Comparison of ENCODE assay signal across 23 mouse cellular contexts in the genomic region with DNA sequence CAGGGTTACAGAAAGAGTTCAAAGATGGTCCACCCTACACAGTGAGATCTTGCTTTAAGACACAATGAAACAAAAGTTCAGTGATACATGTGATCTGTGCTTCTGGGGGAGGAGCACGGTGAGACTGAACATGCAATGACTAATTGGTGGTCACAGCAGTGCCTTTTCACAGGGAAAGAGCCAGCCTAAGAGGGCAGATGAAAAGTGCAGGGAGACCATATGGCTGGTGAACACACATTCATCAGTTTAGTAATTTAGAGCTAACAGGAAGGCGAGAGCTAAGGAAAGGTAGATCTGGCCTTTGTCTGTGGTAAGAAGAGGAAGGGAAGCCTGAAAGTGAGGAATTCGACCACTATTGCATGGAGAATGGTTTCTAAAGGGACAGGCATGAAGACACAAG.
DNase-seq lines count a peak whose midpoint lies in the region; ATAC-seq and TF ChIP-seq lines count a peak whose summit lies in the region.
"Had no signal": no experiment of that assay in that cellular context is flagged by ENCODE, and none has a peak within 500 bp of the region (broad histone marks: within the 10 kb centered on the region; RNA-seq: fewer than 3 reads in every experiment).

No protein-coding gene starts in this region.

- H3K36me3 ChIP-seq in forebrain, embryonic 16.5 days (ENCODE audit: control insufficient read depth, insufficient read depth) = peaks cover 28% of the 10 kb centered on the region
- peaks cover 54% of the 10 kb centered on the region for H3K36me3 ChIP-seq in forebrain, postnatal 0 days (ENCODE audit: insufficient read depth)
- peaks cover 53% of the 10 kb centered on the region for H3K36me3 ChIP-seq in neural tube, embryonic 13.5 days

- no peaks in the 10 kb centered on the region for H3K4me1 ChIP-seq in forebrain, embryonic 16.5 days (replicated peaks; ENCODE audit: control insufficient read depth, insufficient read depth, low read length)
- H3K4me1 ChIP-seq in forebrain, postnatal 0 days (ENCODE audit: insufficient read depth) = no peaks in the 10 kb centered on the region
- no peaks in the 10 kb centered on the region for H3K4me1 ChIP-seq in neural tube, embryonic 13.5 days (replicated peaks)
- H3K4me1 ChIP-seq: embryonic facial prominence, embryonic 12.5 days; embryonic facial prominence, embryonic 15.5 days had no signal

- H3K27ac ChIP-seq in forebrain, embryonic 16.5 days (ENCODE audit: low read length) = no peak overlapping the region
- no peak overlapping the region for H3K27ac ChIP-seq in forebrain, postnatal 0 days (ENCODE audit: low read depth, low read length)
- 0 out of 2 replicates have a peak overlapping the region, but pooled peaks have one; percentile 28 for H3K27ac ChIP-seq in neural tube, embryonic 13.5 days (replicated peaks)
- H3K27ac ChIP-seq: embryonic facial prominence, embryonic 12.5 days; embryonic facial prominence, embryonic 15.5 days; heart, adult 2 months; heart, embryonic 10.5 days; heart, embryonic 13.5 days; hindbrain, embryonic 13.5 days; hindbrain, postnatal 0 days had no signal

- WGBS in forebrain, embryonic 16.5 days = 68% methylated on average over 3 of the region's 3 CpGs
- WGBS in forebrain, postnatal 0 days = 75% methylated on average over 3 of the region's 3 CpGs
- 61% methylated on average over 3 of the region's 3 CpGs for WGBS in neural tube, embryonic 13.5 days

- no peak overlapping the region for H3K4me2 ChIP-seq in forebrain, embryonic 16.5 days (ENCODE audit: low read length)
- H3K4me2 ChIP-seq in forebrain, postnatal 0 days (ENCODE audit: low read depth) = no peak overlapping the region
- H3K4me2 ChIP-seq in neural tube, embryonic 13.5 days = no peak overlapping the region
- H3K4me2 ChIP-seq: embryonic facial prominence, embryonic 12.5 days; embryonic facial prominence, embryonic 15.5 days; heart, embryonic 13.5 days; hindbrain, embryonic 13.5 days had no signal

- ATAC-seq in forebrain, embryonic 16.5 days = 0 out of 2 replicates have a peak, but pooled peaks have one; percentile 6
- no peak for ATAC-seq in forebrain, postnatal 0 days
- ATAC-seq in neural tube, embryonic 13.5 days (ENCODE audit: low read depth) = no peak
- ATAC-seq: CD4-positive, CD25-positive, alpha-beta regulatory T cell, adult 4 months; hindbrain, postnatal 0 days; inflammation-experienced regulatory T-cells, adult 6 months; intestine, embryonic 16.5 days had no signal

- no peak overlapping the region for H3K9ac ChIP-seq in forebrain, embryonic 16.5 days (replicated peaks; ENCODE audit: low read depth, low read length)
- H3K9ac ChIP-seq in forebrain, postnatal 0 days = no peak overlapping the region
- H3K9ac ChIP-seq in neural tube, embryonic 13.5 days = no peak overlapping the region
- H3K9ac ChIP-seq: embryonic facial prominence, embryonic 12.5 days; embryonic facial prominence, embryonic 15.5 days; heart, embryonic 13.5 days; hindbrain, embryonic 13.5 days had no signal

- no peaks in the 10 kb centered on the region for H3K27me3 ChIP-seq in forebrain, embryonic 16.5 days (replicated peaks; ENCODE audit: control insufficient read depth, insufficient read depth, low read length)
- no peaks in the 10 kb centered on the region for H3K27me3 ChIP-seq in forebrain, postnatal 0 days (ENCODE audit: insufficient read depth, low read length)
- no peaks in the 10 kb centered on the region for H3K27me3 ChIP-seq in neural tube, embryonic 13.5 days
- H3K27me3 ChIP-seq: embryonic facial prominence, embryonic 12.5 days; embryonic facial prominence, embryonic 15.5 days; heart, embryonic 13.5 days; hindbrain, embryonic 13.5 days had no signal

- peak; percentile 44 for DNase-seq in cerebellum, adult 9-10 months
- no peak for DNase-seq in cerebellum, postnatal 4 days (ENCODE audit: low spot score in 2 of 2)
- DNase-seq in forebrain, postnatal 0 days = no peak
- DNase-seq in neural tube, embryonic 10.5 days (ENCODE audit: extremely low spot score, low spot score) = no peak
- DNase-seq in adrenal gland, postnatal 10 days = no peak
- DNase-seq: adrenal gland, adult 2 months; adrenal gland, postnatal 25 days; gastrocnemius, postnatal 25 days; heart, adult 2 months; heart, postnatal 14 days; kidney, adult 18-20 months; kidney, adult 9 months had no signal

- H3K4me3 ChIP-seq in forebrain, embryonic 16.5 days (replicated peaks; ENCODE audit: low read length) = no peak overlapping the region
- no peak overlapping the region for H3K4me3 ChIP-seq in forebrain, postnatal 0 days (ENCODE audit: low read depth, low read length)
- H3K4me3 ChIP-seq in neural tube, embryonic 13.5 days = no peak overlapping the region
- H3K4me3 ChIP-seq: embryonic facial prominence, embryonic 12.5 days; embryonic facial prominence, embryonic 15.5 days; heart, adult 2 months; heart, embryonic 10.5 days; heart, embryonic 13.5 days; hindbrain, embryonic 13.5 days had no signal

- TF ChIP-seq CTCF in forebrain, postnatal 0 days (IDR thresholded peaks at IDR 0.05; ENCODE audit: low read depth) = no peak

- H3K9me3 ChIP-seq in forebrain, embryonic 16.5 days (ENCODE audit: control insufficient read depth, low read length) = no peaks in the 10 kb centered on the region
- no peaks in the 10 kb centered on the region for H3K9me3 ChIP-seq in forebrain, postnatal 0 days (ENCODE audit: low read length)
- H3K9me3 ChIP-seq in neural tube, embryonic 13.5 days = no peaks in the 10 kb centered on the region
- H3K9me3 ChIP-seq: embryonic facial prominence, embryonic 12.5 days; embryonic facial prominence, embryonic 15.5 days; heart, embryonic 10.5 days; heart, embryonic 13.5 days; hindbrain, embryonic 13.5 days had no signal
